Mouse (Mus musculus) urinary bladder, adult 18-20 months (tissue): ENCODE results near the gene Scly.

Source experiments
- DNase-seq, 2 experiments: peaks; one replicate each; pipeline ENCODE4 v3.0.0; 2022; ENCODE audit warnings: low spot score in 2 of 2, mixed read lengths in 2 of 2

The Scly gene

GRCm38 (mm10) chr1:91299707-91300426, 1.7 kb downstream of the Scly start:
- DNase-seq = no peak

GRCm38 (mm10) chr1:91301206-91301920, 3.2 kb downstream of the Scly start:
- no peak for DNase-seq

- no peak for DNase-seq
These were observed 3.9 kb downstream of the Scly start for GRCm38 (mm10) chr1:91302021-91302420.

GRCm38 (mm10) chr1:91304621-91305020, 6.5 kb downstream of the Scly start:
- DNase-seq = no peak

- no peak for DNase-seq
These were observed 11.4 kb downstream of the Scly start for GRCm38 (mm10) chr1:91309366-91310085.

GRCm38 (mm10) chr1:91312273-91312672, 14.1 kb downstream of the Scly start:
- DNase-seq = no peak

- DNase-seq = no peak
These were observed 15.1 kb downstream of the Scly start for GRCm38 (mm10) chr1:91313251-91313650.

GRCm38 (mm10) chr1:91317656-91318055, 19.5 kb downstream of the Scly start:
- DNase-seq = no peak

GRCm38 (mm10) chr1:91321760-91322438, 23.8 kb downstream of the Scly start, which contains the start of gene Espnl:
Espnl (plus strand) TSS chr1:91322075.
- DNase-seq = no peak

- no peak for DNase-seq
These were observed 26.5 kb downstream of the Scly start for GRCm38 (mm10) chr1:91324646-91325045.

- DNase-seq = no peak
These were observed 27.4 kb downstream of the Scly start for GRCm38 (mm10) chr1:91325488-91326042.

- no peak for DNase-seq
These were observed 34.0 kb downstream of the Scly start for GRCm38 (mm10) chr1:91332102-91332501.

- DNase-seq = no peak
These were observed 35.4 kb downstream of the Scly start for GRCm38 (mm10) chr1:91333582-91333981.

- DNase-seq = no peak
These were observed 39.2 kb downstream of the Scly start for GRCm38 (mm10) chr1:91337355-91337754.

- DNase-seq = no peak
These were observed 45.9 kb downstream of the Scly start for GRCm38 (mm10) chr1:91344001-91344400.

- peak in 1 of 2 experiments; percentile 21 for DNase-seq
These were observed 47.0 kb downstream of the Scly start for GRCm38 (mm10) chr1:91344921-91345685.

GRCm38 (mm10) chr1:91346892-91347291, 48.8 kb downstream of the Scly start:
- peak; percentile 13 to 31 for DNase-seq

GRCm38 (mm10) chr1:91350841-91351240, 52.7 kb downstream of the Scly start, which contains the start of gene Klhl30:
Klhl30 (plus strand) TSS chr1:91351016.
- no peak for DNase-seq

GRCm38 (mm10) chr1:91351249-91351648, 53.1 kb downstream of the Scly start:
- DNase-seq = no peak

- DNase-seq = no peak
These were observed 54.1 kb downstream of the Scly start for GRCm38 (mm10) chr1:91352277-91352676.

GRCm38 (mm10) chr1:91356105-91356504, 58.0 kb downstream of the Scly start:
- no peak for DNase-seq
